Mouse (Mus musculus): Measurements from ENCODE around the gene Etfrf1. TPM values are rescaled to one million over a fixed set of nuclear protein-coding genes. Genes with fewer than 3 reads are reported as not detected.
A peak's percentile ranks its signal among the peaks of the same experiment; 100 is the strongest.

The Etfrf1 gene
- total RNA-seq (2021) = 10 to 100 TPM; 20.9 to 21.8 TPM

DNA sequence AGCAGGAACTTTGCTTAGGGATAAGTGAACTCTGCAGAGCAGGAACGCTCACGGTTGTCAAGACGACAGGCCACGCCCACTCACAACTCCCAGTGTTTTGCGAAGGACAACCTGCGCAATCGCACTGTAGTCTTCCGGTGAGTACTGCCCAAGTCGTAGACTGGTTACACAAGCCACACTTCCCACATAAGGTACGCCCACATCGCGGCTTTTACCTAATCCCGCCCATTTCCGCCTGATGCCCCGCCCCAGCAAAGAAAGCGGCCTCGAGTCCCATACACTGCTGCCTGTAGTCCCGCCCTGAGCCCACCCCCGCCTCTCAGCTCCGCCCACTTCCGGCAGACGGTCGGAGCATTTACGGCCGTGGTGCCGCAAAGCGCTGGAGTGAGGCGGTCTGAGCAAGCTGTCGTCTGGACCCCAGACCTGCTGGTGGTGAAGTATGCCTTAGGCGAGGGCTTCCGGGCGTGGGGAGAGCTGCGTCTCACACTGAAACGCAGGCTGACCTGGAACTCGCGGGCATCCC lies at the start of gene Etfrf1, which contains the start of gene Casc1:
Etfrf1 (plus strand) TSS at position 319 of the 523 bp plus-strand sequence.
Casc1 (minus strand) TSS at position 190 of the 523 bp plus-strand sequence.
- peak; percentile 97 to 98 for DNase-seq (ENCODE audit: low spot score in 2 of 2)
- intact Hi-C loops (cut with DNase I) = no loop called here

DNA sequence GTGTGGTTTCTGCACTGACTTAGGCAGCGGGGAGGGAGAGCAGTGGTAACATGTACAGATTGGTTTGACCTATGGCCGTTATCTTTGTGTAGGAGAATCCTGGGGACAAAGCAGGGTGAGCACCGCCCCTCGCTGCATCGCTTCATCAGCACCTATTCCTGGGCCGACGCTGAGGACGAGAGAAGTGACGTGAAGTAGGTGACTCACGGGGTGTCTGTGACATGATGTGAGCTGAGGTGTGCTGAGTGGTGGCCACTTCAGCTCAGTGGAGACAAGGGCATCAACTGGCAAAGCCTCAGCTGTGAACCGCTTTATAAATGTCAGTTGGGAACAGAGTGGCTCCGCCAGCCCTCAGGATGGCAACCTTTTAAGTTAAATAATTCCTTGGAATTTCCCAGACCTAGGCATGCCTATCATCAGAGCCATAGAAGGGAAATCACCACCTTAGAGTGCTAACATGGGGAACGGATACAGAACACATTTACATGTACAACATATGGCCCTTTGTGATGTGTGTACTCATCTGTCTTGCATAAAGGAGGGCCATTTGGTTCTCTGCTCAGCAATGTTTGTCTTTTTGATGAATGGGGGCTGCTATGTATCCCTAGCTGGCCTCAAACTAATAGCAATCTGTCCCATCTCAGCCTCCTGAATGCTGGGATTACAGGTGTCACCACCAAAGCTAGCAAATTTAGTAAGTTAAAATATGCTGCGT lies 38.9 kb upstream of the Etfrf1 start:
- intact Hi-C loops (cut with DNase I) = no loop called here
- DNase-seq (ENCODE audit: low spot score in 2 of 2) = no peak

DNA sequence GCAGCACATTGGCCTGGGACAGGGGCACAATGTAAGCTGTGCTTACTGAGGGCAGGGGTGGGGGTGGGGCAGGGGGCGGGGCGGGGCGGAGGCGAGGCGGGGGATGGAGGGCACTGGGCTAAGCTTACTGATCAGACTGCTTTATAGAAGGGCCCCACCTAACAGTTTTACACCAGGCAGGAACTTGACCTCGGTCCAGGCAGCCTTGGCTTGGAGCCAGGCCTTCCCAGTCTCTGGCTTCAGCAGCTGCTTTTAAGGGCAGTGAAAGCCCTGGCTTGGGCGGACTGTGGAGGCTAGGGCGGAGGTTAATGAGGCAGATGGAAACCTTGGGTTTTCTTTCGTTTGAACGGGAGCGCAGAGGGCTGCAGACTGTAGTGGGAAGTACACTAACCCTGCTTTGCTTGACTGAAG lies 37.1 kb upstream of the Etfrf1 start:
- intact Hi-C loops (cut with DNase I) = no loop called here

DNA sequence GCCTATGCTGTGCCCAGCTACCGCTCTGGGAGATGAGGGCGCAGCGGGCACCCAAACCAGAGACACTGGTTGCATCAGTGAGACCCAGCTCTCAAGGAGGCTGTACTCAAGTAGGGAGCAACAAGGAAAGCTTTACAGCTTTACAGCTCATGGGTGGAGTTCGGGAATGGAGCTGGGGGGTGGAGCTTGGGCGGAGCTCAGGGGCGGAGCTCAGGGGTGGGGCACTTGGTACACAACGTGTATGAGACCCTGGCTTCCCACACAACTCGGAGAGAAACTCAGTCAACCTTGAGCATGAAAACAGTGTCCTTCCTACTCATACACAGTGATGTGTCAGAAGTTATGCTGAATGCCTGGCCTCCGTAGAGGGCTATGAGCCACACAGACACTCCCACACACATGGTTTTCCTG lies 35.4 kb upstream of the Etfrf1 start:
- no peak for DNase-seq (ENCODE audit: low spot score in 2 of 2)

More for the DNA sequence above, 37.1 kb upstream of the Etfrf1 start:
- no peak for DNase-seq (ENCODE audit: low spot score in 2 of 2)

DNA sequence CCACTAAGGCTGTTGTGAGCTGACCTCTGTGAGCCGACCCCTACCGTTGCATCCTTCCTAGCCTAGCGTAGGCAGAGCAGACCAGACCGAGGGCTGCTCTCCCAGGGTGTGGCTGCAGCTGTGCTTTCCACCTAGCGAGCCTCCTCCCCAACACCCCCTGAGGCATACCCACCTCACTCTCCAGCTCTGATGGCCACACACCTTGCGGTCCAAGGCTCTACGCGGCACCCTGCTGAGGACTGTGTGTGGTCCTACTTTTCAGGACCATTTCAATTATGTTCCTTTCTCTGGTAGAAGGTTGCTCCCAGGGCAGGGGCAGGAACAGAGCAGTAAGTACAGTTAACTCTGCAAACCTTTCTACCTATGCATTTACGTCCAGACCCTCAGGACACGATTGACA lies 34.5 kb upstream of the Etfrf1 start:
- no peak for DNase-seq (ENCODE audit: low spot score in 2 of 2)
- intact Hi-C loops (cut with DNase I) = no loop called here

More for the DNA sequence above, 35.4 kb upstream of the Etfrf1 start:
- intact Hi-C loops (cut with DNase I) = no loop called here

DNA sequence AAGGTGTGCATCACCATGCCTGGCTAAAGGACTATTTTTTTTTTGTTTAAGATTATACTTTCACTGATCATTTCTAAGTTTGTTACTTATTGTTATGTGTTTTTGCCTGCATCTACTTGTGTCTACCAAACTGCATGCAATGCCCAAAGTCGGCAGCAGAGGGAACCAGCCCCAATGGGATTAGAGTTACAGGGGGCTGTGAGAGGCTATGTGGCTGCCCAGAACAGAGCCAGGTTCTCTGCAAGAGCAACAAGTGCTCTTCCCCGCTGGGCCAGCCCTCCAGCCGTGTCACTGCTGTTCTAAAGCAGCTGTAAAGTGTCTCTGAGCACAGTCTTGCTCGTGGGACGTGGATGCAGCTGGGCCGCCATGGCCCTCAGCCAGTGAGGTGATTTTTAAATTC lies 31.3 kb upstream of the Etfrf1 start:
- intact Hi-C loops (cut with DNase I) = loop anchor here (10.0 kb wide), 1 partner anchor 155 kb away; no protein-coding TSS in a partner anchor
- no peak for DNase-seq (ENCODE audit: low spot score in 2 of 2)

DNA sequence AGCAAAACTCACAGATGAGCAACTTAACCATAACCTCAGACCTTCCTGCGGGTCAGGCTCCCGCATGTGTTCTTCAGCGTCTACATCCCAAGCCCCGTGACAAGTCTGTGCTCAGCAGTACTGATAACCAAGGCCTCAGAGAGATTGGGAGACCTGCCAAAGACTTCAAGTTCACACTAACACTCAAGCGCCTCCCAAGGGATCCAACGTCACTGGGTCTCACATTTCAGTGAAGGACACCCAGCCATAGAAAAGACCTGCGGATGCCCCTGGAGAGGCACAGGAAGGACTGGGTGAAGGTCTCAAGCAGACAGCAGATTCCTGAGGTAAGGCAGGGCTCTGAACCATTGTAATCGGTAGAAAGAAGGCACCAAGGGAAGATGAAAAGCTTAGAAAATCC lies 28.9 kb upstream of the Etfrf1 start:
- intact Hi-C loops (cut with DNase I) = loop anchor here (10.0 kb wide), 1 partner anchor 157 kb away; no protein-coding TSS in a partner anchor
- no peak for DNase-seq (ENCODE audit: low spot score in 2 of 2)

DNA sequence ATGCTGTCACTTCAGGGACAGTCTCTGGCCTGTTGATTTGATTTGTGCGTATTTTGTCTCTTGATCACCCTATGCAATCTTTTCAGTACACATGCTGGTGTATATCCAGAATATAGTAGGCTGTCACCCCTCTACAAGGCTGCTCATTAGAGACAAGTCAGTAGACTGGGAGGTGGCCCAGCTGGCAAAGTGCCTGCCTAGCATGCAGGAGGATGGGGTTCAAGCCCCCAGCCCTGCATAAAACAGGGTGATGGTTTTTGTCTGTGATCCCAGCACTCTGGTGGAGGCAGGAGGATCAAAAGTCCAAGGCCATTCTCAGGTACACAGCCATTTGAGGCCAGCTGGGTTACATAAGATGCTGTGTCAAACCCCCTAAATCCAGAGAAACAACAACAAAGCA lies 24.8 kb upstream of the Etfrf1 start:
- DNase-seq (ENCODE audit: low spot score in 2 of 2) = no peak
- intact Hi-C loops (cut with DNase I) = loop anchor here (5.0 to 10.0 kb wide), 2 partner anchors 99 to 161 kb away; no protein-coding TSS in a partner anchor

DNA sequence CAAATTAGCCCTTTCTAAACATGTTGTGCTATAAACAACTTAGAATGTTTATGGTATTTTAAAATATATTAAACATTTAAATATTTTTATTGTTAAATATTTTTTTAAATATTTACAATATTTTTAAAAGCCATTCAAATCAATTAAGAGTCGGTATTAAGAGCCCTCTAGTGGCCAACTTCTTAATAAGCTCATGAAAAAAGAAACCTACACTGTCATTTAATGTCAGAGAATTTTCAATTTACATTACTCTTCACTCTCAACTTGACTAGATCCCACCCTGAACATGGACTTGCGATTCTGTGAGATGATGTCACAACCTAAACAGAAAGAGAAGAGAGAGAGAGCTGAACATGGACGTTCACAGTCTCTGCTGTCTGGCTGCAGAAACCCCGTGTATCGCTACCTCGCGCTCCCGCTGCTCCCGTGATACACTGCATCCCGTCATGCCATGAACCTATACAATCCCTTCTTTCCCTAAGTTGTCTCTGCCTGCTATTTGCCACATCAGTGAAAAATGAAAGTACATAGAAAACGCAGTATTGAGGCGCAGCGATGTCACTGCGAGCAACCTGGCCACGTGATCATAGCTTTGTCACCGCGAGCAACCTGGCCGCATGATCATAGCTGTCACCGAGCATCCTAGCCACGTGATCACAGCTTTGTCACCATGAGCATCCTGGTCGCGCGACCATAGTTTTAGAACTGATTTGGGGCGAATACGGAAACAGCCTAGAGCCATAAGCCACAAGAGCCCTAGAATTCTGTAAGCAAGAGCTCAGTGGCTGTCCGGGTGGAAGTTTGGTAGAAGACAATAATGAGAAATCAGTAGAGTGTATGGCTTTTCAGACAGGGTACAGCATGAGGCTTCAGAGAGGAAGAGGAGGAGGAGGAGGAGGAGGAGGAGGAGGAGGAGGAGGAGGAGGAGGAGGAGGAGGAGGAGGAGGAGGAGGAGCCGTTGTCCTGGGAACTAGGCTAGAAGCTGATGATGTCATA lies 23.5 kb upstream of the Etfrf1 start:
- peak; percentile 58 to 61 for DNase-seq (ENCODE audit: low spot score in 2 of 2)
- intact Hi-C loops (cut with DNase I) = loop anchor here (5.0 to 10.0 kb wide), 2 partner anchors 100 to 163 kb away; no protein-coding TSS in a partner anchor

DNA sequence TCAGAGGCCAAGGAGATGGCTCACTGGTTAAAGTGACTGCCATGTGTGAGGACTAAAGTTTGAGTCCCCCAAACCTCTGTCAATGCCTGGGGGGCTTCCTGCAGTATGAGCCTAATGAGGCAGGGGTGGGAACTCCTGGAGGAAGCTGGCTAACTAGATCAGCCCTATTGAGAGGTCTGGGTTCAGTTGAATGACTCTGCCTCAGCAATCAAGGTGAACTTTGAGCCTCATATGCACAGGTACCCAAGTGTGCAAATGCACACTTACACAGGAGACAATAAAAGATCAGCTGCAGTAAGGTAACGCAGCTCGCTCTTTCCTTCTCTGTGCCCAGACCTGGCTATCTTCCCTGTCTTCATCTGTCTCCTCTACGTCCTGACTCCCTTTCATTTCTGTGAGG lies 17.9 kb upstream of the Etfrf1 start:
- DNase-seq (ENCODE audit: low spot score in 2 of 2) = no peak
- intact Hi-C loops (cut with DNase I) = no loop called here

DNA sequence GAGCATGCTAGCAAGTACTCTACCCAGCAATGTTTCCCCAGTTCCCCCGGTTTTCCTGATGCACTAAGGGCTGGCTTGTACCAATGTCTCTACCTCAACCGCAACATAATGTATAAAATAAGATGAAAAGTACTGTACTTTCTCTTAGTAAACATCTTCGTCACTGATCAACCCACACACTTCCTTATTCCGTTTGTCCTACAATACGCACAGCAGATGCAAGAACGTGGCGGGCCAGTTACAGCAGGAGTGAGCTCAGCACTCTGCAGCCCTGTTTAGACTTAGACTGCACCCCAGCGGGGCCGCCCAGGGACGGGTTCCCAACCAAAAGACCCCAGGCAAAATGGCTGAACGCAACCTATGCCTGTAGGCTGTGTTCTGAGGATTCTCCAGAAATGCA lies 17.5 kb upstream of the Etfrf1 start:
- no peak for DNase-seq (ENCODE audit: low spot score in 2 of 2)
- intact Hi-C loops (cut with DNase I) = no loop called here

DNA sequence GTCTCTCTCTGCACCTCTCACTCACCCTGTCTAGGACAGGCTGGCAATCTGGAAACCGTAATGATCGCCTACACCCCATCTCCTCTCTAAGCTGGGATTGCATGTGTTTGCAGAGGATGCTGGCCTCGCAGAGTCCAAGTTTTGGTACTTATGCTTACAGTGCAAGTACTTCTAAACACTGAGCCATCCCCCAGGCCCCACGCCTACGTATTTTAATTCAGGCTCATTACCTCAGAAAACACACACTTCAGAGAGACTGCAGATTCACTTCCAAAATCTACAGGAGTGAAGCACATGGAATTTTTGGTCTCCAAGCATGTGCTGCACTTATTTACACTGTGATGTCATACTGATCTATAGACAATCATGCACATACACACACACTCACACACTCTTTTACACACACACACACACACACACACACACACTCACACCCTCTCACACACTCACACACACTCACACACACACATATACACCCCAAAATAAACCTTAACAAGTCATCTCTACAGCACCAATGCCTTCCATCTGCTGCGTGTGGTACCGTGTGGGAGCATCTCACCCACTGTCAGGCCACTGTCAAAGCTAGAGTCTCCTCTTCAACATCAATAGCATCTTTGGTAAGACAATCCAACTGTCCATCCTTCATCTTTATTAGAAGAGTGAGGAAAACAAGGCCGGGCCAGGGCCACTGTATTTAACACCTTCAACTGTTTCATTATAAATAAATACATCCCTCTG lies 12.8 kb upstream of the Etfrf1 start:
- DNase-seq (ENCODE audit: low spot score in 2 of 2) = peak; percentile 21 to 37
- intact Hi-C loops (cut with DNase I) = no loop called here

DNA sequence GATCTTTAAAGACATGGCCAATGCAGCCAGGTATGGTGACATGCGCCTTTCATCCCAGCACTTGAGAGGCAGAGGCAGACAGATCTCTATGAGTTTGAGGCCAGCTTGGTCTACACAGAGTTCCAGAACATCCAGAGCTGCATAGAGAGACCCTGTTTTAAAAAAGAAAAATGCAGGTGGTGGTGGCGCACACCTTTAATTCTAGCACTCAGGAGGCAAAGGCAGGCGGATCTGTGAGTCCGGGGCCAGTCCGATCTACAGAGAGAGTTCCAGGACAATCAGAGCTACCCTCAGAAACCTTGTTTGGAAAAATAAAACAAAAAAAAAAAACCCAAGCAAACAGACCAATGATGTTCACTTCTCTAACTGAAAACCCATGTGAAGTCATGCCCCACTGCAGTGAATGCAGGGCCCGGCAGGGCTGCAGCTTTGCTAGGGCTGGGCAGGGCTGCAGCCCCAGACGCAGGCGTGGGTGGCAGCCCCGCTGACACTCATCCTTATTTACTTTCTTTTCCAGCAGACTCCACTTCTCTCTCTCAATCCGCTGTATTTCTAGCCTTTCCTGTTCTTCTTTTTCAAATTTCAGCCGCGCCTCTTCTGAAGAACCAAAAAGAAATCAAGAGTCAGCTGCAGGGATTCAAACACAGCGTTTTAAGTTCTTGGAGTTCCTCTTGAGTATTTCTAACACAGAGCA lies 8.4 kb upstream of the Etfrf1 start:
- intact Hi-C loops (cut with DNase I) = no loop called here
- no peak for DNase-seq (ENCODE audit: low spot score in 2 of 2)

DNA sequence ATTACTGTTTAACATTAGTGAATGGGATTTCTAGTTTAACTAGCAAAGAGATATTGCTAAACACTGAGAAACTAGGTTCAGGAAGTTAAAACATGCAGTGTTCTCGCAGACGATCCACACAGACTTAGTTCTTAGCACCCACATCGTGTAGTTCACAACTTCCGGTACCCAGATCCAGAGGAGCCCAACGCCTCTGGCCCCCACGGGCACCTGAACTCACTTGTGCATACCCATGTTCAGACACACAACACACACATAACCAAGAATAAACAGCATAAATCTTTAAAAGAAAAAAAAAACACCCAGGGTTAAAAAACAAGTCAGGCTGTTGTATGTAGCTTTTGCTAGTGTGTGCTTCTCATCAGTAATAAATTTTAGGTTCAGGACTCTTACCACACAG lies 6.5 kb upstream of the Etfrf1 start:
- intact Hi-C loops (cut with DNase I) = no loop called here
- DNase-seq (ENCODE audit: low spot score in 2 of 2) = no peak

DNA sequence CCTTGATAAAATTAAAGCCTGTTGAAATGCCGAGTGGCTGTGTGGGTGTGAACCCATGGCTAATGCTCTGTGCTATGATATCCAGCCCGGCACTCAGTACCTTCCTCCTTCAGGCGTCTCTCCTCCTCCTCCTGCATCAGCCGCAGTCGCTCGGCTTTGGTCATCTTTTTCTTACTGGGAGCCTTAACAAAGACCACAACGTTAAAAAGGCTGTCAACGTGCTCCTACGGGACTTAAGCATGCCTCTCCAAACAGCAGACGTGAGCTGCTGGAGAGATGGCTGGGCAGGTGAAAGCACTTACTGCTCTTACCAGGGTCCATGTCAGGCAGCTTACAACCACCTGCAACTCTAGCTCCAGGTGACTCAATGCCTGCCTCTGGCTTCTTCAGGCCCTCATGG lies 5.8 kb upstream of the Etfrf1 start:
- no peak for DNase-seq (ENCODE audit: low spot score in 2 of 2)
- intact Hi-C loops (cut with DNase I) = no loop called here

DNA sequence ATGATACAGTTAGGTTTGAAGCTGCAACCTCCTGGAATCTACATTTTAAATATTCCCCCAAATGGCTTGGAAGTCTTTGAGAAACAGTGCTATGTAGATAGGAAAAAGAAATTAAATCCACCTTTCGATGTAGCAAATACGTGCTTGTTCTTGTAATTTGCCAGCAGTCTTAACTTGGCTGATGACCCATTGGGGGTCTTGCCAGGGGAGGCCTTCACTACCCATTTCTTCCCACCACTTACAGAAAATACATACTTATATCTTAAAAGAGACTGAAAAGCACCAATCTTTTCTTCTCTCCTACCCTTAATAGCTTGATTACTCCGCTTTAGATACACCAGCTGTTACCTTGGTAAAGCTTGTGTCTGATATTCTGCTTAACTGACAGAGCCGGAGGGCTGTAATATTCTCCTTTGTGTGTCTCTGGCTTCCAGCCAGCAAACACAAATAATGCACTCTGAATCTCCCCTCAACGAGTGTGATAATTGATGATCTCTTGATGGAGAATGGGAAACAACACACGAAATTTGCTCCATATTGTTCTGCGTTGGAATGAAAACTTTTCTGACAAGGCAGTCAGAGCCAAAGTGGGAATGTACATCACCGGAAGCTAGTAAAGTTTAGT lies 766 bp upstream of the Etfrf1 start:
- DNase-seq (ENCODE audit: low spot score in 2 of 2) = no peak
- intact Hi-C loops (cut with DNase I) = no loop called here

DNA sequence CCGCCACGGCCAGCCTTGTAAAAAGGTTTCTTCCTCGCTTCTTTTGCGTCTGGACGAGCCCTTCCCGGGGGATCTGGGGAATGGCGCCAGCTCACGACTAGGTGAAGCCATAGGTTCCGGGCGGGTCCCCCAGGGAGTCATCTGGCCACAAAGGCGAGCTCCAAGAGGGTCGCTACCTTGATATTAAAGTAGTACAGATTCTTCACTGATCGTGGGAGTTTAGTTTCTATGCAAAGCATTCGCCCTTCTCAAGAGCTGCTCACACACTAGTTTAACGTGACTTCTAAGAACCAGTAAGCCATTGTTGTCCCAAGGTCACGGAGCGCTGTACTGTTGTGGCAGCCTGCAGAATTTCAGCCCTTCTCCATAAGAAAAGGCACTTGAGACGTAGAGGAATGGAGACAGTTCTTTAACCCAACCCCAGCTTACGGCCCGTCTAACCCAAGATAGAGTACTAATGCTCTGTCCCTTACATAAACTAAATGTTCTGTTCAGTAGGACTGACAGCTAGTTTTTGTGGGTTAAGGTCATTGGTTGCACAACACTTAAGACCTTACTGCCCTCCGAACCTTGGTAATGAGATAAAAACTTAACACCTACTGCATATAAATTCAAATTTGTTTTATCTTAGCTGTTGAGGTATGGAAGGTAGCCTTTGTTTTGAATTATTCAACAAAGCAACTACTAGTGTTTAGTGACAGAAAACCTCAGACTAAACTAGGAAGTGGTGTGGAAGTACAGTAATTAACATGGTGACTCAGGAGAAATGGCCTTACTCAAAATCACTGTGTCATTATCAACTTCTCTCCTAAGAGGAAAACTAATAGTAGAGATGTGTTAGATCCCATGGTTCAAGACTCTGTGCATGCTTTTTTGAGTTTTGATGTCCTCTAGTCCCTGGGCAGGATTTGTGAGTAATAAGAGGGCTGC lies 707 bp downstream of the Etfrf1 start:
- DNase-seq (ENCODE audit: low spot score in 2 of 2) = no peak
- intact Hi-C loops (cut with DNase I) = no loop called here

Measured in left cerebral cortex, postnatal 36 days (tissue).